In genomic region chr2:138085390-138085789, GRCm38 (mm10) we compare ENCODE assay signal across 14 mouse cellular contexts.
DNase-seq lines count a peak whose midpoint lies in the region; ATAC-seq and TF ChIP-seq lines count a peak whose summit lies in the region.
"Had no signal": no experiment of that assay in that cellular context is flagged by ENCODE, and none has a peak within 500 bp of the region (broad histone marks: within the 10 kb centered on the region; RNA-seq: fewer than 3 reads in every experiment).

No protein-coding gene starts in this region.

- H3K36me3 ChIP-seq in lung, embryonic 16.5 days (ENCODE audit: control insufficient read depth, insufficient read depth, low read length) = no peaks in the 10 kb centered on the region
- no peaks in the 10 kb centered on the region for H3K36me3 ChIP-seq in lung, postnatal 0 days (ENCODE audit: insufficient read depth, low read length)
- H3K36me3 ChIP-seq: heart, embryonic 15.5 days; midbrain, embryonic 10.5 days; stomach, embryonic 15.5 days had no signal

- no peak for TF ChIP-seq CTCF in lung, postnatal 0 days (IDR thresholded peaks at IDR 0.05)

- no peak for TF ChIP-seq EP300 in lung, postnatal 0 days (IDR thresholded peaks at IDR 0.05)

- 49% methylated on average over 6 of the region's 6 CpGs for WGBS in lung, embryonic 16.5 days
- WGBS in lung, postnatal 0 days = 63% methylated on average over 6 of the region's 6 CpGs

- H3K4me2 ChIP-seq in lung, embryonic 16.5 days (ENCODE audit: low read depth, low read length) = no peak overlapping the region; the same call in 1 of the 2 replicates
- H3K4me2 ChIP-seq in lung, postnatal 0 days (replicated peaks; ENCODE audit: low read depth, low read length) = no peak overlapping the region
- H3K4me2 ChIP-seq: heart, embryonic 15.5 days; stomach, embryonic 15.5 days had no signal

- H3K4me1 ChIP-seq in lung, embryonic 16.5 days (replicated peaks; ENCODE audit: control insufficient read depth, insufficient read depth, low read length) = peaks cover 2% of the 10 kb centered on the region; the same call in 1 of the 2 replicates
- H3K4me1 ChIP-seq in lung, postnatal 0 days (ENCODE audit: insufficient read depth, low read depth, low read length) = no peaks in the 10 kb centered on the region
- H3K4me1 ChIP-seq: heart, embryonic 15.5 days; midbrain, embryonic 10.5 days; stomach, embryonic 15.5 days had no signal

- no peaks in the 10 kb centered on the region for H3K9me3 ChIP-seq in lung, embryonic 16.5 days (ENCODE audit: control insufficient read depth, low read length)
- no peaks in the 10 kb centered on the region for H3K9me3 ChIP-seq in lung, postnatal 0 days (ENCODE audit: low read length)
- H3K9me3 ChIP-seq: heart, embryonic 15.5 days; midbrain, embryonic 10.5 days; stomach, embryonic 15.5 days had no signal

- no peak for ATAC-seq in lung, embryonic 16.5 days (ENCODE audit: low read depth)
- ATAC-seq in lung, postnatal 0 days = no peak
- ATAC-seq in frontal cortex, adult (ENCODE audit: low TSS enrichment) = peak; percentile 88
- no peak for ATAC-seq in monocyte, adult 5-6 weeks (replicated peaks; ENCODE audit: insufficient number of reproducible peaks, low FRiP score, low TSS enrichment, poor library complexity, severe bottlenecking)
- ATAC-seq: liver, postnatal 0 days had no signal

- H3K27ac ChIP-seq in lung, embryonic 16.5 days (ENCODE audit: low read length) = peak overlapping the region; percentile 20; the same call in 1 of the 2 replicates
- no peak overlapping the region for H3K27ac ChIP-seq in lung, postnatal 0 days (ENCODE audit: low read length)
- H3K27ac ChIP-seq: heart, embryonic 15.5 days; midbrain, embryonic 10.5 days; stomach, embryonic 15.5 days had no signal

- no peak overlapping the region for H3K4me3 ChIP-seq in lung, embryonic 16.5 days (ENCODE audit: low read length)
- no peak overlapping the region for H3K4me3 ChIP-seq in lung, postnatal 0 days (ENCODE audit: low read depth, low read length)
- H3K4me3 ChIP-seq: heart, embryonic 15.5 days; midbrain, embryonic 10.5 days; stomach, embryonic 15.5 days had no signal

- H3K27me3 ChIP-seq in lung, embryonic 16.5 days (ENCODE audit: control insufficient read depth, insufficient read depth, low read depth, low read length) = no peaks in the 10 kb centered on the region
- no peaks in the 10 kb centered on the region for H3K27me3 ChIP-seq in lung, postnatal 0 days (replicated peaks; ENCODE audit: insufficient read depth, low read length)
- H3K27me3 ChIP-seq: heart, embryonic 15.5 days; stomach, embryonic 15.5 days had no signal

- no peak overlapping the region for H3K9ac ChIP-seq in lung, embryonic 16.5 days (ENCODE audit: low read length)
- no peak overlapping the region for H3K9ac ChIP-seq in lung, postnatal 0 days (replicated peaks; ENCODE audit: low read depth)
- H3K9ac ChIP-seq: heart, embryonic 15.5 days; liver, postnatal 0 days; stomach, embryonic 15.5 days had no signal

- DNase-seq in lung, postnatal 0 days (ENCODE audit: low spot score) = no peak
- DNase-seq in cerebellum, adult 9-10 months = peak; percentile 53
- peak; percentile 30 for DNase-seq in right cerebral cortex, postnatal 25 days
- DNase-seq in kidney, adult 18-20 months = no peak
- DNase-seq: adrenal gland, postnatal 14 days; embryo, embryonic 11 days; kidney, postnatal 10 days; liver, postnatal 0 days had no signal

Comparison
In these comparisons a context has a peak if more than half of its experiments do, and no peak if none do; other contexts are left out.
1. DNase-seq: peak in cerebellum, adult 9-10 months (single experiment) and right cerebral cortex, postnatal 25 days (single experiment); none in lung, postnatal 0 days (single experiment) and kidney, adult 18-20 months (single experiment).